ENCODE assay signal across 18 mouse cellular contexts in the genomic region with DNA sequence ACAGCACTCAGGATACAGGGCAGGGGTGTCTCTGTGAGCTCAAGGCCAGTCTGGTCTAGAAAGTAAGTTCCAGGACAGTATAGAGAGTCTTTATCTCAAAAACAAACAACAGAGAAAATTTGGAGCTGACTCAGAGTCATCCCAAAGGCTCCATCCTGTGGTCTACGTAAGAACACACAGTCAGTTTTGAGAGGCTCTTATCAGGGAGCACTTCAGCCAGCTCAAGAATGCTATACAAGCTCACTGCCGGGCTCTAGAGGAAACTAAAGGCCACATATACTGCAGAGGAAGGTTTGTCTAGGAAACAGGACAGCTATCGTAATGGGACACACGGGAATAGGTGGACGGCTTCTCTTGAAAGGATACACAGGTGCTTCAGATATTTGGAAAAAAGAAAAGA.
DNase-seq lines count a peak whose midpoint lies in the region; ATAC-seq and TF ChIP-seq lines count a peak whose summit lies in the region.
"Had no signal": no experiment of that assay in that cellular context is flagged by ENCODE, and none has a peak within 500 bp of the region (broad histone marks: within the 10 kb centered on the region; RNA-seq: fewer than 3 reads in every experiment).

No protein-coding gene starts in this region.

- TF ChIP-seq CTCF in kidney, postnatal 0 days (IDR thresholded peaks at IDR 0.05; ENCODE audit: low read depth), result peak; percentile 34; the same call in 1 of the 2 replicates
- TF ChIP-seq CTCF in lung, postnatal 0 days (IDR thresholded peaks at IDR 0.05), result peak; percentile 40

- peak; percentile 51; the same call in 1 of the 2 replicates for ATAC-seq in heart, embryonic 12.5 days (ENCODE audit: insufficient number of reproducible peaks, low FRiP score)
- ATAC-seq in kidney, postnatal 0 days (replicated peaks; ENCODE audit: low FRiP score, low read depth), result no peak
- peak; percentile 82 for ATAC-seq in lung, postnatal 0 days
- ATAC-seq: intestine, embryonic 15.5 days had no signal

- H3K36me3 ChIP-seq in heart, embryonic 12.5 days, result no peaks in the 10 kb centered on the region
- H3K36me3 ChIP-seq in kidney, postnatal 0 days (ENCODE audit: insufficient read depth, low read length), result no peaks in the 10 kb centered on the region
- no peaks in the 10 kb centered on the region for H3K36me3 ChIP-seq in lung, postnatal 0 days (ENCODE audit: insufficient read depth, low read length)
- H3K36me3 ChIP-seq: forebrain, embryonic 12.5 days; heart, embryonic 13.5 days; hindbrain, embryonic 13.5 days; intestine, embryonic 15.5 days; limb, embryonic 15.5 days had no signal

- intact Hi-C loops in heart, postnatal 36 days (cut with DNase I), result no loop called here

- DNase-seq in heart, postnatal 36 days, result no peak
- DNase-seq in kidney, postnatal 0 days (ENCODE audit: low spot score), result peak; percentile 22
- no peak for DNase-seq in kidney, adult 9 months
- DNase-seq in 3T3-L1 (ENCODE audit: low read depth, low spot score), result peak; percentile 32
- peak; percentile 83 for DNase-seq in lung, postnatal 0 days (ENCODE audit: low spot score)
- no peak for DNase-seq in adrenal gland, adult 8-10 months
- no peak for DNase-seq in thymus, postnatal 25 days
- DNase-seq: cerebellum, adult 2 months; cerebellum, postnatal 36 days; gastrocnemius, adult 2 months; layer of hippocampus, postnatal 36 days had no signal

- no peak overlapping the region for H3K4me3 ChIP-seq in heart, embryonic 12.5 days
- H3K4me3 ChIP-seq in kidney, postnatal 0 days (replicated peaks; ENCODE audit: low read depth, low read length), result no peak overlapping the region
- no peak overlapping the region for H3K4me3 ChIP-seq in lung, postnatal 0 days (ENCODE audit: low read depth, low read length)
- H3K4me3 ChIP-seq: forebrain, embryonic 12.5 days; gastrocnemius, adult 2 months; heart, embryonic 13.5 days; hindbrain, embryonic 13.5 days; intestine, embryonic 15.5 days; limb, embryonic 15.5 days had no signal

- 19% methylated on average over 5 of the region's 5 CpGs for WGBS in heart, embryonic 12.5 days
- WGBS in kidney, postnatal 0 days, result 47% methylated on average over 5 of the region's 5 CpGs
- 36% methylated on average over 5 of the region's 5 CpGs for WGBS in lung, postnatal 0 days

- H3K4me1 ChIP-seq in heart, embryonic 12.5 days (replicated peaks), result peaks cover 14% of the 10 kb centered on the region
- no peaks in the 10 kb centered on the region for H3K4me1 ChIP-seq in kidney, postnatal 0 days (replicated peaks; ENCODE audit: insufficient read depth, low read length)
- H3K4me1 ChIP-seq in lung, postnatal 0 days (ENCODE audit: insufficient read depth, low read depth, low read length), result no peaks in the 10 kb centered on the region
- H3K4me1 ChIP-seq: hindbrain, embryonic 13.5 days; intestine, embryonic 15.5 days; limb, embryonic 15.5 days had no signal

- no peak for TF ChIP-seq EP300 in lung, postnatal 0 days (IDR thresholded peaks at IDR 0.05)

- no peak overlapping the region for H3K9ac ChIP-seq in heart, embryonic 12.5 days
- no peak overlapping the region for H3K9ac ChIP-seq in kidney, postnatal 0 days (ENCODE audit: low read depth, low read length)
- no peak overlapping the region for H3K9ac ChIP-seq in lung, postnatal 0 days (replicated peaks; ENCODE audit: low read depth)
- H3K9ac ChIP-seq: forebrain, embryonic 12.5 days; heart, embryonic 13.5 days; hindbrain, embryonic 13.5 days; intestine, embryonic 15.5 days; limb, embryonic 15.5 days had no signal

- no peaks in the 10 kb centered on the region for H3K27me3 ChIP-seq in heart, embryonic 12.5 days (replicated peaks)
- H3K27me3 ChIP-seq in kidney, postnatal 0 days (ENCODE audit: insufficient read depth, low read length), result no peaks in the 10 kb centered on the region
- no peaks in the 10 kb centered on the region for H3K27me3 ChIP-seq in lung, postnatal 0 days (replicated peaks; ENCODE audit: insufficient read depth, low read length)
- H3K27me3 ChIP-seq: CH12.LX; forebrain, embryonic 12.5 days; heart, embryonic 13.5 days; hindbrain, embryonic 13.5 days; intestine, embryonic 15.5 days; limb, embryonic 15.5 days had no signal

- H3K27ac ChIP-seq in heart, embryonic 12.5 days (ENCODE audit: poor library complexity, severe bottlenecking), result no peak overlapping the region
- H3K27ac ChIP-seq in kidney, postnatal 0 days, result no peak overlapping the region
- no peak overlapping the region for H3K27ac ChIP-seq in lung, postnatal 0 days (ENCODE audit: low read length)
- H3K27ac ChIP-seq: forebrain, embryonic 12.5 days; gastrocnemius, adult 2 months; heart, embryonic 13.5 days; hindbrain, embryonic 13.5 days; intestine, embryonic 15.5 days; limb, embryonic 15.5 days had no signal

- H3K4me2 ChIP-seq in heart, embryonic 12.5 days, result no peak overlapping the region
- H3K4me2 ChIP-seq in kidney, postnatal 0 days (ENCODE audit: low read length), result no peak overlapping the region
- H3K4me2 ChIP-seq in lung, postnatal 0 days (replicated peaks; ENCODE audit: low read depth, low read length), result no peak overlapping the region
- H3K4me2 ChIP-seq: forebrain, embryonic 12.5 days; heart, embryonic 13.5 days; hindbrain, embryonic 13.5 days; intestine, embryonic 15.5 days; limb, embryonic 15.5 days had no signal

- no peaks in the 10 kb centered on the region for H3K9me3 ChIP-seq in heart, embryonic 12.5 days (replicated peaks)
- no peaks in the 10 kb centered on the region for H3K9me3 ChIP-seq in kidney, postnatal 0 days (replicated peaks; ENCODE audit: low read length)
- H3K9me3 ChIP-seq in lung, postnatal 0 days (ENCODE audit: low read length), result no peaks in the 10 kb centered on the region
- H3K9me3 ChIP-seq: forebrain, embryonic 12.5 days; heart, embryonic 13.5 days; hindbrain, embryonic 13.5 days; intestine, embryonic 15.5 days; limb, embryonic 15.5 days had no signal

Comparison
In these comparisons a context has a peak if more than half of its experiments do, and no peak if none do; other contexts are left out.
1. DNase-seq: peak in kidney, postnatal 0 days (single experiment), 3T3-L1 (single experiment) and lung, postnatal 0 days (single experiment); none in heart, postnatal 36 days (0 of 2), kidney, adult 9 months (single experiment), adrenal gland, adult 8-10 months (single experiment) and thymus, postnatal 25 days (single experiment).